Mouse (Mus musculus) A20 (cell line): ENCODE measurements around the gene Zbtb33.

Experiments
- DNase-seq: peaks from one replicate; pipeline ENCODE4 v3.0.0-alpha.2; 2011; ENCODE audit warnings: low read depth, low spot score

The Zbtb33 gene

DNA sequence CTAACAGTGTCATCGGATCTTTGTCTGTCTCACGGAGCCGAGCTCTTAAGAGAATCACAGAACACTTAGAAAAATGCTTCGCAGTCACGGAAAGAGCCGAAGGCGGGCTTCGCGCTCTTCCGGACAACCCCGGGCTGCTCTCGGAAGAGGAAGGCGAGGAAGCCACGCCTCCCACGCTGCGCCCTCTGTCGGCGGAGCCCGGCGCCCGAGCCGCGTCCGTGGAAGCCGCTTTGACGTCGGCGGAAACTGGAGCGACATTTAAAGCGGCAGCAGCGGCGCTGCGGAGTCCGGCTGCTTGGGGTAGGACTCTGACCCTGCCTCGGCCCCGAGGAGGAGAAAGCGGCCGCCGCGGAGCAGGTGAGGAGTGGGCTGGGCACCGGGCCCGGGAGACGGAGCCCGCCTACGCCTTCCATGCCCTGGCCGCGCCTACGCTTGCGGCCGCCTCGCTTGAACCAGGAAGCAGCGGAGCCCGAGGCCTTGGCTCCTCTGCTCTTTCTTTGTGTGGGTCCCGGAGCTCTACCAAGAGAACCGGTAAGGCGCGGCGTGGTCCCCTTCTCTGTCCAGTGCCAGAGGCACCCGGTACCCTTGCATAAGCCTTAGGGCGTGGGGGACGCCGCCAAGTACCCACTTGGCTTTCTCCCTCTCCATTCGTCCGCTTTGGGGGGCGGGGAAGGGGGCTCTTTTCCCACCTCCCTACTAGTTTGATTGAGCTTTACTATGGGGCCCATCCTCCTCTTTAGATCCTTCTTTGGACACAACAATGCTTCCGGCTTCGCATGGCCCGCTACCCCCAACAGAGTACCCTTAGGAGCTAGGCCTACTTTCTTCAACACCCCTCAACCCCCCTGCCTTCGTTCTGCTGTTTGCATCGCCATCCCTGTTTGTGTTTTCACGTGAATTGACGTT, at the start of gene Zbtb33:
Gene Zbtb33, plus strand, starts transcription at position 242 of the 906 bp plus-strand sequence.
- peak; percentile 89 for DNase-seq

DNA sequence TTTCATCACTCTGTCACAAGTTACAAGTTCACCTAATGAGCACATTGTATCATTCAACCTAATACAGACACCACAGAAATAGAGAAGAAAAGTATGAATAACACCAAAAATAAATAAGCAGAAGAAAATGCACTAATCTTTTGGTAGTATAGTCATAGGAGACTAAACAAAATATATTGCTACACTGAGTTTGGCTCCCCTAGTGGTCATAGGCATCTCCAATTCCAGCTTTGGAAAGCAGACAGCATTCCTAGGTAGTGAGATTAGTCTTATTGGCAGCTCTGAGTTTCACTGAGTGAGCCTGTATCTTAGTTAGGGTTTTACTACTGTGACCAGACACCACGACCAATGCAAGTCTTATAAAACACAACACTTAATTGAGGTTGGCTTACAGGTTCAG, 30.5 kb upstream of the Zbtb33 start:
- no peak for DNase-seq

GRCm38 (mm10) chrX:38165315-38165714, 24.3 kb upstream of the Zbtb33 start:
- DNase-seq = peak; percentile 1

DNA sequence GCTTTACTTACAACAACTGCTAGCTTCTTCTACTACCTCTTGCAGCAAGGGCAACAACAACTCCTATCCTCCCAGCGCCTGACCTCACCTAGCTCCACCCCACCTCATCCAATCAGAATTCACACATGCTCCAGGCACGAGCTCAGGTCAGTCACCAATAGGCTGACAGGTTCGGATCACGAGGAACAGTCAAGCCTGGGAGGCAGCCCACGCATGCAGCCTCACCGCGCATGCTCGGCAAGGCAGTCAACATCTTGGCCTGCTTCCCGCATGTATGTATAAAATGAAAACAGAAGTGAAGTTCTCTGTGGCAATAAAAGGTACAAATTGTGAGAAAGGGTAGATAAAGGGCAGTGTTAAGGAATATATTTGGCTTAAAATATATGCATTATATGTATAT, 23.5 kb upstream of the Zbtb33 start:
- DNase-seq = no peak

GRCm38 (mm10) chrX:38166592-38166991, 23.0 kb upstream of the Zbtb33 start:
- DNase-seq = peak; percentile 8

DNA sequence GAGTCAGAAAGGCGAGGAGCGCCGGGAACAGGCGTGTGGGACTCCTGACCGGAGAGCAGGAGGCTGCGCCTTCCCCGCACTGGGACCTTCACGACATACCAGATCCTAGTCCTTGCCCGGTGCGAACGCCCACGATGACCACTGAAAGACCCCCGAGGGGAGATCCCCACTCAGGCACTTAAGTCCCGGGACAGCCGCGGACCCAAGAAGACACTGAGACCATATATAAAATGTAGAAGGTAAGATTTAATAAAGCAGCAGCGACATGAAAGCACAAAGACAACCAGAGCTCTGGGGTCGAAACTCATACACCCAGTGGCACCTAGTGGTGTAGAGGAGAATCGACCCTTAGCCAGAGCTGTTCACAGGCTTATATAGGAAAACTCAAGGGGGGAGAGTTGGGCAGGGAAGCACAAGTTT, 9.7 kb upstream of the Zbtb33 start:
- peak; percentile 58 for DNase-seq

DNA sequence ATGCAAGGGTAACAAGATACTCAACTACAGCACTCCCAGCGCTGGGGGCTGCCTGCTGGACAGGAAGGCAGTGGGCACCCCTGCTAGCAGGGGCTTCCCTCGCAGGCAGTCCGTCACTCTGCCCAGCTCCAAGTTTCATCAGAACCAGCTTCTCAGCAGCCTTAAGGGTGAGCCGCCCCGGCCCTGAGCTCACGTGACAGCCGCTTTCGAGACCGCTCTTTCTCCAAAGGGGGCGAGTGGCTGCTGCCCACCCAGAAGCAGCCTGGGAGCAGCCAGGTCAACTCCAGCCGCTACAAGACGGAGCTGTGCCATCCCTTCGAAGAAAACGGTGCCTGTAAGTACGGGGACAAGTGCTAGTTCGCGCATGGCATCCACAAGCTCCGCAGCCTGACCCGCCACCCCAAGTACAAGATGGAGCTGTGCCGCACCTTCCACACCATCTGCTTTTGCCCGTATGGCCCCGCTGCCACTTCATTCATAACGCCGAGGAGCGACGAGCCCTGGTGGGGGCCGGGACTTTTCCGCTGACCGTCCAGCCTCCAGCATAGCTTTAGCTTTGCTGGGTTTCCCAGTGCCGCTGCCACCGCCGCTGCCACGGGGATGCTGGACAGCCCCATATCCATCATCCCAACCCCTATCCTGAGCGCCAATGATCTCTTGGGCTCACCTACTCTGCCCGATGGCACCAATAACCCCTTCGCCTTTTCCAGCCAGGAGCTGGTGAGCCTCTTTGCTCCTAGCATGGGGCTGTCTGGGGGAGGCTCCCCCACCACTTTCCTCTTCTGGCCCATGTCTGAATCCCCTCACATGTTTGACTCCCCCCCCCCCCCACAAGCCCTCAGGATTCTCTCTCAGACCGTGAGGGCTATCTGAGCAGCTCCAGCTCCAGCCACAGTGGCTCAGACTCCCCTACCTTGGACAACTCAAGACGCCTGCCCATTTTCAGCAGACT, 8.7 kb upstream of the Zbtb33 start:
- DNase-seq = peak; percentile 66

DNA sequence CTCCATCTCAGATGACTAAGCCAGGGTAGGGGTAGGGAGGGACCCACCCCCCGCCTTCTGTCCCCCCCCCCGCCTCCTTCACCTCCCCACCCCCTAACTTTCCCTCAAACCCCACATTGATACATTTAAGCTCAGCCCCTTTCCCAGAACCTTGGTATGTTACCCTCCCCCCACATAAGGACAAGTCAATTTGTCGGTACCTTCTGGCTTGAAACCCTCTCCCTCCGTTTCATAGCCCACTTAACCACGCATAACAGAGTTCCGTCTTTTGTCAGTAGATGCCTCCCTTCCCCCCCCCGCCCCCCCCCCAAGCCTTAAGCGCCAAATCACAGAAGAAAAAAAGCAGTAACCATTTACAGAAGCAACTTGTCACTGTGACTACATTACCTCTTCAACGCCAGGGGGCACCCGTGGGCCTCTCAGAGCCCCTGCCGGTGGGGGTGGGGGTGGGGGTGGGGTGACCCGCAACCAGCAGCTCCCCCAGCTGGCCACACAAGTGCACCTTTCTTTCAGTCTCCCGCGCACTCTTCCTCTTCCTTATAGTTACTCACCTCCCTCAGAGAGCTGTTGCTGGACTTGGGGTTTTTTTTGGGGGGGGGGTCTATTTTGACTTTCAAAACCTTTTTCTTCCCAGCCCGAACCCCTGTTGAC, 7.9 kb upstream of the Zbtb33 start:
- peak; percentile 79 for DNase-seq

DNA sequence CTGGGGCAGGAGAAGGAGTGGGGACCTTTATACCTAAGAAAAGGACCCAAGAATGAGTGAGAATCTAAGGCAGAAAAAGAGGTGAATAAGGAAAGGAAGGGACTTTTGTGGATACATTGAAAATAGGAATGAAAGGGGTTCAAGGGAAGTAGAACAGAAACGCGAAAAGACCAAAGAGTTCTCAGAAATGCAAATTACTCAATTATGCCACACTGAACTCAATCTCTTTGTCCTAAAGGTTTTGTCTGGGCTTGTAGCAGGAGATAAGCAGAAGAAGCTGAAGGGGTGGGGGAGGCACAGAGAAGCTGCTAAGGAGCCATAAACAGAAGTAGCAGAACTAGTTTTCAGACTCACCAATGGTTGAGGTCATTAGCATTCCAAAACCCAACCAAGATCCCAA, 4.1 kb upstream of the Zbtb33 start:
- peak; percentile 26 for DNase-seq

- DNase-seq = no peak
Observed at GRCm38 (mm10) chrX:38190458-38190764, 818 bp downstream of the Zbtb33 start.

DNA sequence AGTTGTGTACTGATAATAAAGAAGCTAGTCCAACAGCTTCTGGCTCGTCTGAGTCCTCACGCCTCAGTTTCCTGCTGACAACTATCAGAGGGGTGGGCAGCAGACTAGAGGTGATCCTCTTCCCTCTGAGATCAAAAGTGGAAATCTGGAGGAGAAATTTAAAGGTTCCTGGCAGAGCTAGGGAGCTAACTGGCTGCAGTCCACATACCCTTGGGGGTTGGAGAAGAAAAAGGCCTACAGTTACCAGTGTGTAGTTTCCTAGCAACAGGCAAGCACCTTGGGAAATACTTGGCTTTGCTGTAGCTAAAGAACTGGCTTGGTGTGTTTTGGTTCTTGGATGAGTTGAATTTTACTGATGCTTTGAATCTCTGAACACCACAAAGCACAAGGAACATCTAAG, 12.2 kb downstream of the Zbtb33 start:
- DNase-seq = no peak

DNA sequence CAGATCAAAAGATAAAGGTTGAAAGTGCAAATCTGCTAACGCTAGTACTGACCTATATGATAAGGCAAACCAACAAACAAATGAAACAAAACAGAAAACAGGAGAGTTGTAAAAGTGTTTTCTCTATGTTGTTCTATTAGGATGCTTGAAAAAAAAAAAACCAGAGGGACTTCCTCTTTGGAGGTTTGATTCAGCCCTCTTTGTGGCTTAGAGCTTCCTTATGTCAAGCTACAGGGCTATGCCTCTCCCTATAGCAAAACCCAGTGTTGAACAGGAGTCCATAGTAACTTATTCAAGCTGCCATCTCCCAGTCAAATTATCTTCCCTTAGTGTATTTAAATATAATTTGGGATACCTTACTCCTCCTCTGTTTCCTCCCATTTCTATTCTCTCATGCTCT, 17.8 kb downstream of the Zbtb33 start:
- DNase-seq = no peak

GRCm38 (mm10) chrX:38216986-38217675, 27.5 kb downstream of the Zbtb33 start:
- no peak for DNase-seq

GRCm38 (mm10) chrX:38217676-38217991, 28.0 kb downstream of the Zbtb33 start:
- no peak for DNase-seq

- no peak for DNase-seq
Observed at GRCm38 (mm10) chrX:38222757-38223156, 33.2 kb downstream of the Zbtb33 start.

- DNase-seq = no peak
Observed at GRCm38 (mm10) chrX:38229888-38230287, 40.3 kb downstream of the Zbtb33 start.

GRCm38 (mm10) chrX:38237731-38238130, 48.1 kb downstream of the Zbtb33 start:
- DNase-seq = peak; percentile 38
